Mouse (Mus musculus): ENCODE data around the gene Pimreg. TPM values are rescaled to one million over a fixed set of nuclear protein-coding genes. Genes with fewer than 3 reads are reported as not detected.
A peak's percentile ranks its signal among the peaks of the same experiment; 100 is the strongest.

Pimreg gene
- not detected for total RNA-seq (2021)
- long read RNA-seq, experiment 1 = 0 reads
- long read RNA-seq, experiment 2 = 0 reads

DNA sequence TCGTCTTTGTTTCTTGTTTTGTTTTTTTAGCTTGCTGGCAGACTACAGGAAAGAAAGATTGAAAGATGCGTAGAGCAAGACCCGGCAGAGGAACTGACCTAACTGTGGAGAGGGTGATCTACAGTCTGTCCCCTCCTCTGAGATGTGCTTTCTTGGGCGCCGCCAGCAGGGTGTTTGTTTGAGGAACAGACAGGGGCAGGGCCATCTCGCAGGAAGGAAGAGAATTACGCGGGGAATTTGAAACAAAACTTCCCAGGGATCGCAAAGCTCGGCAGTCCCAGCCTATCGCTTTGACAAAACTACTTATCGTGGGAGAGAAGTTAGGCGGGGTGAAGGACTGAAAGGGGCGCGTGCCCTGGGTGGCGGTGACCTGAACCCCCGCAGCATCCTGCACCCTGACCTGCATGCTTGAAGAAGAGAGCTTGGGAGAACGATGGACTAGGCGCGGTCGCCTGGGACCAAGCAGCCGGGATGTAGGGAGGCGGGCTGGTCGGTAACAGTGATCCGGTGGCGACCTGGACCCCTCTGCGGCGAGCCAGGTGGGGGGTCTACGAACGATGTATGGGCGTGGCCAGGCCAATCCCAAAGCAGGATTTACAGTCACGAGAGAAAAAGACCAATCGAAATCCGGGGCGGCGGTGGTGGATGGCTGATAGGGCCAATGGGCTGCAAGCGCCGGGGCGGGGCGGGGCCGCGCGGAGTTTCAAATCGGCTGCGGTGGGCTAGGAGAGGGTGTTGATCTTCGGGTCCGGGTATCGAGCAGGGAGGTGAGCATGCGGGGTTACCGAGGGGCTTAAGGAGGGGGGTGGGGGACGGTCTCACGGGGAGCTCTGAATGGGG lies at the start of gene Pimreg:
Gene Pimreg, plus strand, starts transcription at position 265 of the 840 bp plus-strand sequence.
- peak; percentile 26 for TF ChIP-seq CTCF (IDR thresholded peaks at IDR 0.05)
- Histone ChIP-seq H3K27ac (peak within 1 kb of the TSS; percentile 1; the same call in 1 of the 2 replicates), H3K4me3 (peak within 1 kb of the TSS; percentile 72)
- peak; percentile 84 for DNase-seq
- intact Hi-C loops (cut with DNase I) = no loop called here

DNA sequence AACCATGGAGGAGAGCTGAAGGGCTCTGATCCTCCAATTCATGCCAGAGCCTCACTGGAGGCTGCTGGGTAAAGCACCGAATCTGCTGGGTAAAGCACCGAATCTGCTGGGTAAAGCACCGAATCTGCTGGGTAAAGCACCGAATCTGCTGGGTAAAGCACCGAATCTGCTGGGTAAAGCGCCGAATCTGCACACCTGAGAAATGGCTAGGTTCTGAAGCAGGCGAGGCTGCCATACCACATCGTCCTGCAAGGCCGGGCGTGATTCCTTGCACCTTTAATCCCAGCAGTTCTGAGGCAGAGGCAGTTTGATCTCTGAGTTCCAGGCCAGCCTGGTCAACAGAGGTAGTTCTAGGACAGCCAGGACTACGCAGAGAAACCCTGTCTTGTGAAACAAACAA lies 49.4 kb upstream of the Pimreg start:
- H3K27ac ChIP-seq = no peak overlapping the region

DNA sequence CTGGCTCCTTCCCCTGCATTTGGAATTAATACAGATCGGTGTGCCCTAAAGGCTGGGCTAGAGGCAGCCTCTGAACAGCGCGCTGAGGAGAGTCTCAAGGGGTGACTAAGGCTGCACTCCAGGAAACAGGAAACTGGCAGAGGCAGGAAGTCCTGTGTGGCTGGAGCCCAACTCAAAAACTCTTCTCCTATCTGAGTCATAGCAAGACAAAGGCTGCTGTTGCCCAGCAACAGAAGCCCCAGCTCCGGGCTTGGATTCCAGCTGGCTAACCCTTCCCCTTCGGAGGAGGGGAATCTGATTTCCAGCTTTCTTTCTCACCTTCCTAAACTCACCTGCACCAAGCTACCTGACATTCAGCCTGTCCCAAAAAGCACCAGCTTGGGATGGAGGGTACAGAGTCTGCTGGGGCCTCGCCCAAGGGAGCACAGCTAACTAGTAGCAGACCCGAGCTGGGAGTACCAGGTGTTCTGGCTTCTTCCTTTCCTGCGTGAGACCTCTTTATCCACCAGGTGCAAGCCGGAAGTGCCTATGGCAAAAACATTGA lies 45.8 kb upstream of the Pimreg start:
- Histone ChIP-seq H3K4me3 (peak overlapping the region; percentile 58), H3K27ac (peak overlapping the region; percentile 38; the same call in 1 of the 2 replicates)
- peak; percentile 74 for DNase-seq
- intact Hi-C loops (cut with DNase I) = no loop called here
- TF ChIP-seq CTCF (IDR thresholded peaks at IDR 0.05) = no peak

More for the DNA sequence above, 49.4 kb upstream of the Pimreg start:
- intact Hi-C loops (cut with DNase I) = no loop called here
- H3K4me3 ChIP-seq = no peak overlapping the region
- DNase-seq = no peak
- TF ChIP-seq CTCF (IDR thresholded peaks at IDR 0.05) = no peak

DNA sequence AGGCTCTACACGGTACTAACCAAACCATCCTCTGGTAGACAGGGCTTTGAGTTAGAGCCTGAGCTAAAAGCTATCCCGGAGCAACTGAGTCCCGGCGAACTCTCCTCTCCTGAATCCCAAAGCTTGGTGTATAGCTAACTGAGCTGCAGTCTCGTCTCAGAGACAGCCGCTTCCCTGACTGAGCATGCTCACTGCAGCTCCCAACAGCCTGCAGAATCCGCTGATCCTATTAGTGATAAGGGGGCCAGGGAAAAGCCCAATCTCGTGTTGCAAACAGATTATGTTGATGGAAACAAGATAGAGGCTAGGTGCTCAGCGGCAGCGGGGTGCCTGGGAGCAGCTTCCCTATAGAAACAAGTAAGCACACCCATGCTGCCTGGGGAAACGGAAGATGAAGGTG lies 45.0 kb upstream of the Pimreg start:
- no peak for DNase-seq
- intact Hi-C loops (cut with DNase I) = no loop called here
- Histone ChIP-seq H3K27ac (no peak overlapping the region), H3K4me3 (peak overlapping the region; percentile 15; the same call in 1 of the 2 replicates)
- no peak for TF ChIP-seq CTCF (IDR thresholded peaks at IDR 0.05)

DNA sequence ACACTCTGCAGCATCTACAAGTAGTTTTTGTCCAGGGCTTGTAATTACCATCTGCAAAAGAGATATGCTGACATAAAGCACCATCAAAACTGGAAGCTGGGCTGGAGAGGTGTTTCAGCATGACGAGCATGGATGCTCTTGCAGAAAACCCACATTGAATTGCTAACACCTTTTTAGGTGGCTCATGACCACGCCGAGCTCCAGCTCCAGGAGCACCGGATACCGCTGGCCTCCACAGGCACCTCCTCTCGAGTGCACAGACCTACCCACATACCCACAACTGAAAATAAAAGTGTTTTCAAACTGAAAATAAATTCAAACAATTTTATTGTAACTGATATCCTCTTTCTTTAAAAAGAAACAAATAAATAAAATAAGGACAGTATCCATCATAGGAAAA lies 41.6 kb upstream of the Pimreg start:
- no peak for DNase-seq
- intact Hi-C loops (cut with DNase I) = no loop called here
- TF ChIP-seq CTCF (IDR thresholded peaks at IDR 0.05) = no peak
- Histone ChIP-seq H3K4me3 (no peak overlapping the region), H3K27ac (no peak overlapping the region)

DNA sequence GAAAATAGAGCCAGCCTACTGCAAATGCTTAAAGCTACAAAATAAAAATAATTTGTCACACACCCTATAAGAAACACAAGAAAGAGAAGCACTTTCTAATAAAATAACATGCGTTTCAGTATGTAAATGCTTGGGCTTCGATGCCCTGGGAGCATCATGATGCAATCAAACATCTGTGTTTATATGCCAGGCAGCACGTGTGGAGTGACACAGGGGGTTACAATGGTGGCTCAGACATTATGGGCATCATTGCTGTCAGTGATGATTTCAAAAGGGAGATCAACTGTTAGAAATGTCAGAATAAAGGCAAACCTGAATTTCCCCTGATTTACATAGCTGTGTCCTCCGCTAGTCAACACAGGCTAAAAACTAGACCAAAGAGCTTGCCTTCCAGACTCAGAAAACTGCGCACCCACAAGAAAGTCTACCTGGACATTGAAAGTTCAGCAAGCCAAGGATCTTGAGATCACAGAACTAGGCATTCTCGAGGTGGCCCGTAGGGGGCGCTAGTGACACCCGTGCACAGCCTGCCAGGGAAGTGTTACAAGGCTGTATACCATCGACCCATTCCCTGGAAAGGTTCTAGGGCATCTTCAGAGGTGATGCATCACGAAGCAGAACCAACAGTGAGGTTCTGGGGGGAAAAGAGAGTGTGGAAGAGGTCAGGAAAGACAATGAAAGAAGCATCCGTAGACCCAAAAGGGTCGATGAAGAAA lies 39.5 kb upstream of the Pimreg start:
- intact Hi-C loops (cut with DNase I) = no loop called here
- peak; percentile 69 for DNase-seq
- Histone ChIP-seq H3K4me3 (no peak overlapping the region), H3K27ac (no peak overlapping the region)
- TF ChIP-seq CTCF (IDR thresholded peaks at IDR 0.05) = peak; percentile 86

DNA sequence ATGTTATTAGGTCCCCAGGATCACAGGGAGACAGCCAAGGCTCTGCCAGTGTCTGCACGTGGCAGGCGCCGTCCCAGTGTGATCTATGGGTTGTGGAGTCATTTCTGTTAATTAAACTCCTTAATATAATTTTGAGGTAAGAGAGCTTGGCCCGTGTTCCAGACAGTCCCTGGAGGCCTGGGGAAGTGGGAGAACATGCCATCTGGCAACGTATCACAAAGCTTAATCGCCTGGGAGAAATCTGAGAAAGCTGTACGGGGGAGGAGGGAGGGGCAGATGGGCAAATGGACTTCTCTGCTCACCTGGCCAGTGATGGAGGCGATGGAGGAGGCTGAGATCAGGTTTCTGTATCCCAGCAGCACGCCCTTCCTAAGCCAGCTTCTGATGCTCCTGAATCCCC lies 38.7 kb upstream of the Pimreg start:
- DNase-seq = no peak
- no peak for TF ChIP-seq CTCF (IDR thresholded peaks at IDR 0.05)
- H3K27ac ChIP-seq = no peak overlapping the region
- intact Hi-C loops (cut with DNase I) = no loop called here
- no peak overlapping the region for H3K4me3 ChIP-seq

DNA sequence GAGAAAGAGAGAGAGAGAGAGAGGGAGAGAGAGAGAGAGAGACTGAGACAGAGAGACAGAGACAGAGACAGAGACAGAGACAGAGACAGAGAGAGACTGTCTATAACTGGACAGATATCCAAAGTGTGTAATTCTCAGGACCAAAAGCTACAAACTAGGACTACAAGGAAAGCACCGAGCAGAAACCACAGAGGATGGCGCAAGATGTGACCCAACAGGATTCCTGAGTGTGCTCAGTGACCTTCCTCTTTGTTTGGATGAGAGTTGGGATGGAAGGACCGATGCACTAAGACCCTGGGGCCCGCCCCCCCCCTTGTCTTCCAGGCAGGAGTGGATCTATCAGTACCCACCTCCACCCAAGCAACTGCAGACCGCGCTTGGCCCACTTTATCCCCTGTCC lies 36.3 kb upstream of the Pimreg start:
- Histone ChIP-seq H3K4me3 (no peak overlapping the region), H3K27ac (no peak overlapping the region)
- intact Hi-C loops (cut with DNase I) = no loop called here
- no peak for DNase-seq
- no peak for TF ChIP-seq CTCF (IDR thresholded peaks at IDR 0.05)

DNA sequence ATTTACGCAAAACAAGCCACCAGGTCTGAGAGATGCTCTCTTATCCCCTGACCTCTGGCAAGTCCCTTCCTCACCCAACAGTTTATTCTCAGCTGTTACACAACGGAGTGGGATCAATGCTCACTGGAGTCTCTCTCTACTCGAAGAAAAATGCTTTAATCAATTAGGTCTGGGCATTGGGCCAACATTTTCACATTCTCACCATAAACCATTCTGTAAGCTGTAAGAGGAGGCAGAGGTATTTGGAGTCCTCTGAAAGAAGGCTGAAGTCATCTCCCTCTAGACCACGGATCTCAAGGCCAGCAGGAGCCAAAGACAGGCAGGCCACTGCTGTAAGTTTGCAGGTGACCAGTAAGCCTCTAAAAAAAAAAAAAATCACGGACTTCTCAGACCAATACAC lies 31.5 kb upstream of the Pimreg start:
- Histone ChIP-seq H3K4me3 (no peak overlapping the region), H3K27ac (no peak overlapping the region)
- TF ChIP-seq CTCF (IDR thresholded peaks at IDR 0.05) = no peak
- DNase-seq = no peak
- intact Hi-C loops (cut with DNase I) = no loop called here

DNA sequence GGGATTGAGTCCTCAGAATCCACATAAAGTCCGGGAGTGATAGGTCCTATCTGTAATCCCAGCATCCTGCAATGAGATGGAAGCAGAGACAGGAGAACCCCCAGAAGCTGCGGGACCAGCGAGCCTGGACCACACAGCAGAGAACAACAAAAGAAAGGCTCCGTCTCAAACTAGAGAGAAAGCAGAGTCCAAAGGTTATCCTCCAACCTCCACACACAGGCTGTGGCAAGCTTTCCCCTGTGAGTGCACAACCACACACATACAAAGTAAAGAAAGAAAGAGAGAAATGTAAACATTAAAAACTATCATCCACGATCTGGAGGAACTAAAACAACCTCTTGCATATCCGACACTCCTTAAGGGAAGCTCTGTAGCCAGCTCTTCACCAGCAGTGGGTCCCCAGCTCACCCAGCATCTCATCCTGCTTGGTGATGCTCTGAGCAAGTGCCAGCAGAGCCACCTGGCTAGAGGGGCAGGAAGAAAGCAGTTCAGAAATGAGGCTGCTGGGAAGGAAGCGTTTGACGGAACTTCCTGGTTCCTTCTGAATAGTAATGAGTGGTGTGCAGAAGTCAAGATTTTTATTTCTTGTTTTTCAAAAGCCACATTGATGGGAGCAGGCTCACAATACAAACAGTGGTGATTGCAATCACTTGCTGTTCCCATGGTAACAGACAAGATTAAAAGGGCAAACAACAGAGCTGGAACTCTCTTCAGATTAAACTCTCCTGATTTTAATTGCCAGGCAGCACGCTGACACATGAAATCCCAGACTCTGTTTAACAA lies 30.7 kb upstream of the Pimreg start:
- intact Hi-C loops (cut with DNase I) = no loop called here
- DNase-seq = no peak
- Histone ChIP-seq H3K27ac (no peak overlapping the region), H3K4me3 (no peak overlapping the region)
- TF ChIP-seq CTCF (IDR thresholded peaks at IDR 0.05) = no peak

DNA sequence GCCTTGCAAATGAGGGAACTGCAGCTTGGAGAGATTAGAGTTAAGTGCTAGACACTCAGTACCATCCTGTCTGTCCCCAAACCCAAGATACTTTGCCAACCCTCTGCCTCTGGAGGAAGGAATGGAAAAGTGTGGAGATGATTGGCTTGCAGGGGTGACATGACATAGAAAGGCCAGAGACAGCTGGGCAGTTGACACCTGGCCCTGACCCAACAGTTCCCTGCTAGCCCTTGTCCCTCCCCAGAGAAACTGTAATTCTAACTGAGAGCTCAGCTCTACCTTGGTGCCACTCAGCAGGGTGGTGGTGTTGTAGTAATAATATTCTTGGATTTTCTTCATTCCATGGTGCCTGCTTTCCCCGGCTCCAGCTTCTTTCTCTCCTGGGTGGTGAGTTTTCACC lies 29.9 kb upstream of the Pimreg start:
- intact Hi-C loops (cut with DNase I) = no loop called here
- H3K4me3 ChIP-seq = no peak overlapping the region
- no peak overlapping the region for H3K27ac ChIP-seq
- TF ChIP-seq CTCF (IDR thresholded peaks at IDR 0.05) = peak; percentile 38
- peak; percentile 81 for DNase-seq

DNA sequence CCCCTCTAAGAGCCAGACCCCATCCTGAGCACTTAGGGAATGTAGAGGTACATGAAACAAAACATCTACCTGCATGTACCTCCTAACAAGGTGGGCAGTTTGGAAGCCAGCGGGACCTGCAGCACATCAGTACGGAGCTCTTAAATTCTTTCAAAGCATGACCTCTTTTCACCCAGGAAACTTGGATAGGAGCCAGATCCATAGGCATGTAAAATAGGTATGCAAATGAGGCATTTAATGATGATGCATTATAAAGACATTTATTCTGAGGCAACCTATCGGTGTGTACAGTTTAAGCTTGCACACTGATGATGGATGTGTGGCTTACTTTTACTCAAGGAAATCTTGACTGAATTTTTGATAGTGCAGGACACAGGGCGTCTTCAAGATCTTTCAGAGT lies 27.2 kb upstream of the Pimreg start:
- H3K27ac ChIP-seq = no peak overlapping the region
- H3K4me3 ChIP-seq = no peak overlapping the region
- TF ChIP-seq CTCF (IDR thresholded peaks at IDR 0.05) = no peak
- intact Hi-C loops (cut with DNase I) = no loop called here
- DNase-seq = no peak
